Mouse (Mus musculus) C2C12 (cell line): ENCODE measurements around the gene Fgf15. TPM values are rescaled to one million over a fixed set of nuclear protein-coding genes. Genes with fewer than 3 reads are reported as not detected.

Experiments
- H3K27me3 ChIP-seq: one replicate; pipeline ENCODE4 v1.6.1; 2011; ENCODE audit not compliant: control insufficient read depth, insufficient read depth, insufficient read length
- H3K36me3 ChIP-seq: one replicate; pipeline ENCODE4 v1.6.1; 2011; ENCODE audit not compliant: control insufficient read depth, insufficient read depth
- H3K4me3 ChIP-seq: one replicate; pipeline ENCODE4 v1.5.1; 2011; ENCODE audit warnings: mild to moderate bottlenecking, control low read depth; ENCODE audit not compliant: poor library complexity, insufficient read depth, severe bottlenecking
- H3K79me2 ChIP-seq: one replicate; pipeline ENCODE4 v1.6.1; 2011; ENCODE audit not compliant: control insufficient read depth, insufficient read depth
- H3K79me3 ChIP-seq: one replicate; pipeline ENCODE4 v1.6.1; 2011; ENCODE audit warnings: low read depth, control low read depth
- H3ac ChIP-seq: one replicate; pipeline ENCODE3; 2011; ENCODE audit warnings: low read depth; ENCODE audit not compliant: control insufficient read depth, insufficient read length
- CEBPB ChIP-seq: IDR thresholded peaks from one replicate; pipeline ENCODE4 v1.6.1; 2011; ENCODE audit warnings: low read depth, mild to moderate bottlenecking, control low read depth, moderate library complexity
- CTCF ChIP-seq: IDR thresholded peaks from one replicate; pipeline ENCODE4 v1.5.1; 2011; ENCODE audit not compliant: control insufficient read depth, insufficient read depth, insufficient read length
- FOSL1 ChIP-seq: IDR thresholded peaks from one replicate; pipeline ENCODE4 v1.8.0; 2011; ENCODE audit warnings: mild to moderate bottlenecking, low read length; ENCODE audit not compliant: poor library complexity, insufficient read depth, severe bottlenecking
- MAX ChIP-seq: IDR thresholded peaks from one replicate; pipeline ENCODE4 v1.6.1; 2011; ENCODE audit warnings: mild to moderate bottlenecking, control low read depth
- MYOD1 ChIP-seq: IDR thresholded peaks from one replicate; pipeline ENCODE4 v1.6.1; 2011; ENCODE audit warnings: low read depth; ENCODE audit not compliant: control insufficient read depth, insufficient read length
- MYOG ChIP-seq: IDR thresholded peaks from one replicate; pipeline ENCODE4 v1.6.1; 2011; ENCODE audit not compliant: control insufficient read depth, insufficient read length; ENCODE audit errors: extremely low read depth
- USF1 ChIP-seq: IDR thresholded peaks from one replicate; pipeline ENCODE4 v1.6.1; 2011; ENCODE audit warnings: low read depth, mild to moderate bottlenecking, control low read depth, moderate library complexity
- polyA plus RNA-seq: library from polyadenylated mRNA; unstranded; fragments of >200 nt; fragmentation: generic; extraction: Trizol; gene quantifications from one replicate; pipeline ENCODE4 v1.2.1, GENCODE M21; 2012; ENCODE audit warnings: missing spikeins

Fgf15 gene
- polyA plus RNA-seq, 1 experiment: 0.02 TPM

DNA sequence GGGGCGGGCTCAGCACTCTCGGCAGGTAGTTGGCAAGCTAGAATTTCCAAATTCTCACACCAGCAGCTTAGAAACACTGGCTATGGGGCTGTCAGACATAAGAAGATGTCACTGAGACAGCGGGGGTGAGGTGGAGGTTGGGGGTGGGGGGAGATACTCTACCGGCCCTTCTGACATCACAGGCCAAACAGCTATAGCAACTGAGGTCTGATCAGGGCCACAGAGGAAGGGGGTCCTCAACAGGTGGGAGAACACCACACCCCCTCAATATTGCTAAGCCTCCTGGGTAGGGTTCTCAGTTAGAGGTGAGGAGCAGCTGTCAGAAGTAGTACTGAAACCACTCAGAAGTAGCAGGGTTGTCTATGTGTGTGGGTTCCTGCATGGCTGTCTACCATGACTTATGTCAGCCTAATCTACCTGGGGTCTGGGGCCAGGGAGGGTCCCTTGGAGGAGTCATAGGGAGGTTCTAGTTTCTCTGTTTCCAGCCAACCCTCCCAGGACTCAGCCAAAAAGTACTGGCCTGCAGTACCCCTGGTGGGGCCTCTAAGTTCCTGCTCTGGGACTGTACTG is 40.1 kb downstream of the Fgf15 start:
- peaks cover 68% of the 10 kb centered on the region for H3K79me2 ChIP-seq
- peak overlapping the region; percentile 89 for H3K4me3 ChIP-seq
- H3K27me3 ChIP-seq: no peaks in the 10 kb centered on the region
- H3K79me3 ChIP-seq: peaks cover 48% of the 10 kb centered on the region
- peaks cover 59% of the 10 kb centered on the region for H3K36me3 ChIP-seq
- peak overlapping the region; percentile 33 for H3ac ChIP-seq
- TF ChIP-seq MYOG (no peak), MAX (no peak), USF1 (no peak), CTCF (no peak), CEBPB (no peak), MYOD1 (no peak), FOSL1 (no peak)

- peak overlapping the region; percentile 89 for H3K4me3 ChIP-seq
- peaks cover 63% of the 10 kb centered on the region for H3K79me2 ChIP-seq
- H3K36me3 ChIP-seq: peaks cover 49% of the 10 kb centered on the region
These were observed 41.2 kb downstream of the Fgf15 start for GRCm38 (mm10) chr7:144937490-144937889.

GRCm38 (mm10) chr7:144937899-144938517 is 41.7 kb downstream of the Fgf15 start:
- peaks cover 63% of the 10 kb centered on the region for H3K79me2 ChIP-seq
- TF ChIP-seq CTCF (no peak), MAX (no peak), FOSL1 (no peak), USF1 (no peak), MYOD1 (no peak), CEBPB (no peak), MYOG (no peak)
- peaks cover 48% of the 10 kb centered on the region for H3K79me3 ChIP-seq
- H3K27me3 ChIP-seq: no peaks in the 10 kb centered on the region
- H3ac ChIP-seq: peak overlapping the region; percentile 78
- peaks cover 43% of the 10 kb centered on the region for H3K36me3 ChIP-seq
- H3K4me3 ChIP-seq: peak overlapping the region; percentile 89

More at GRCm38 (mm10) chr7:144937490-144937889, 41.2 kb downstream of the Fgf15 start:
- H3K79me3 ChIP-seq: peaks cover 48% of the 10 kb centered on the region
- H3ac ChIP-seq: peak overlapping the region; percentile 78
- TF ChIP-seq FOSL1 (no peak), CEBPB (no peak), MYOD1 (no peak), CTCF (peak; percentile 94), USF1 (no peak), MYOG (no peak)
- H3K27me3 ChIP-seq: no peaks in the 10 kb centered on the region

DNA sequence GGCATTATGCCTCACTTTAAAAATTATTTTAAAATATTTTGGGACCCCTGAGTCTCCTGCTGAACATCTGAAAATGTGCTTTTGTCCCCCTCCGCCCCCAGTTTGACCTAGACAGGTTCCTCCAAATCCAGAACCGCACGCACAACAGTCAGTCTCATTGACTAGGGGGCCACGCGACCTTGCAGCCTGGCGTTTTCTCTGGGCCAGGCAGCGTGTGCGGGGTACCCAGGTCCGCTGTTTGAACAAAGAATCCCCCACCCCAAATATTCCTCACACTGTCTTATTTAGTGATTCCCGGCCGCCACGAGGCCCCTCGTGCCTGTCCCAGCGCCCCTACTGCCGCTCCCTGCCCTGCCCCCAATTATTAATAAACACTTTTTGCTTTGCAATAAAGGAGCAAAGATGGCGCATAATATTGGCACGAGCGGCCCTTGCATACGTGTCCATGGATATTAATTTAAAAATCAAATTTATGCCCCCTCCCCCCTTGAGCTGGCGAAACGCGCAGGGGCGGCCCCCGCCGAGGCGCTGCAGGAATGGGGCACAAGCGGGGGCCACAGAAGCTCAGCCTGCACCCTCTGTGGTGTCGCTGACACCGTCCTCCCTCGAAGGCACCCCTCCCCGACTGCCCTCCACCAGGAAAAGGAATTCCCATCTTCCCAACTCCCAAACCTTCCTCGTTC is 42.5 kb downstream of the Fgf15 start:
- Histone ChIP-seq H3K27me3 (no peaks in the 10 kb centered on the region), H3ac (peak overlapping the region; percentile 75), H3K36me3 (peaks cover 35% of the 10 kb centered on the region), H3K79me2 (peaks cover 58% of the 10 kb centered on the region), H3K79me3 (peaks cover 46% of the 10 kb centered on the region), H3K4me3 (peak overlapping the region; percentile 89)
- TF ChIP-seq USF1 (no peak), MYOD1 (no peak), FOSL1 (no peak), CEBPB (no peak)

DNA sequence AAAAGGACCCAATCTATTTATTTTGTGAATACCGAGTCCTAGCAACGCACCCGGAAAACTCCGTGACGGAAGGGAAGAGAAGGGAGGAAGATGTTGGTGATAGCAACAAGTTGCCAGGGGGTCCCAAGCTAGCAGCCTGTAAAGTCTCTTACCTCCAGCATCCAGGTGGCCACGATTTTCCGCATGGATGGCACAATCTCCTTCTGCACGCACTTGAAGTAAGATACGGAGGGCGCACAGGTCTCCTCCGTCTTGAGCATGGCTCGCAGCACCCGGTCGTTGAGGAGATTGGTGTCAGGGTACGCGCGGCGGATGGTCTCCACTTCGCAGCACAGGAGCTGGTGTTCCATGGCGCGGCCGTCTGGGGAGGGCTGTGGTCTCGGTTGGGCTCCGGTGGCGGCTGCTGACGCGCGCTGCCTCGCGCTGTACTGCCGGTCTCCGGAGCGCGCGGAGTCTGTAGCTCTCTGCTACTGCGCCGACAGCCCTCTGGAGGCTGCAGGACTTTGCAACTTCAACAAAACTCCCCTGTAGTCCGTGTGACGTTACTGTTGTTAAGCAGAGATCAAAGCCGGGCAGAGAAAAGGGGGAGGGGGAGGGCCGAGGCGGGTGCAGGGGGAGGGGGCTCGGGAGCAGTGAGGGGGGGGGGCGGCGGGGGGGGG is 43.1 kb downstream of the Fgf15 start, which contains the start of gene Ccnd1:
TSS of gene Ccnd1 (minus strand) at position 582 of the 659 bp plus-strand sequence.
- Histone ChIP-seq H3ac (peak within 1 kb of the TSS; percentile 75), H3K4me3 (peak within 1 kb of the TSS; percentile 89), H3K79me2 (peaks cover 52% of the 10 kb centered on the region), H3K36me3 (peaks cover 29% of the 10 kb centered on the region), H3K79me3 (peaks cover 42% of the 10 kb centered on the region), H3K27me3 (no peaks in the 10 kb centered on the region)
- TF ChIP-seq MAX (no peak), USF1 (no peak), FOSL1 (no peak)

DNA sequence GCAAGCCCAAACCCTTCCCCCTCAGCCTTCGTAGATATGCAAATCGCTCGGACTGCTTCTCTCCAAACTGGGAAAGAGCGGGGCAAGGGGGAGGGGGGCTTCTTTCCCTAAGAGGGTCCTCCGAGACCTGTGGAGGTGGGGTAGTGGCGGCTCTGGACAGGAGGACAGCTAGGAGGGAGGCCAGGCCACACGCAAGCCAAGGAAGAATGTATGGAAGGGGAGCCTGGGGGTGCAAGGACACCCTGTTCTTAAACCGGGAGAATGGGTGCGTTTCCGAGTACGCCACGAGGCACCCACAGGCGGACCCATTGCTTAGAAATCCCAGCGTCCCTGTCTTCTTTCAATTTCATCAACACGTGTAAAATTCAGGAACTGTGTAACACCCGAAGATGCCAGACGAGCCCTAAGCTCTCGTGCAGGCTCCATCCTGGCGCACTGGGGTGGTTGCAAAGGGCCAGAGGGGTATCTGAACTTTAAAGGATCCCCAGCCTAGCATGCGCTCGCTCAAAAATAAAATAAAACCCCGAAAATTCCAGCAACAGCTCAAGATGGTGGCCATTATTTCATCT is 43.8 kb downstream of the Fgf15 start:
- H3K79me3 ChIP-seq: peaks cover 39% of the 10 kb centered on the region
- H3K27me3 ChIP-seq: no peaks in the 10 kb centered on the region
- peak overlapping the region; percentile 89 for H3K4me3 ChIP-seq
- peak overlapping the region; percentile 28 for H3ac ChIP-seq
- peaks cover 45% of the 10 kb centered on the region for H3K79me2 ChIP-seq
- TF ChIP-seq MAX: peak; percentile 79
- TF ChIP-seq CTCF: no peak
- H3K36me3 ChIP-seq: peaks cover 23% of the 10 kb centered on the region
